10 mouse cellular contexts compared by ENCODE assay signal in the genomic region with DNA sequence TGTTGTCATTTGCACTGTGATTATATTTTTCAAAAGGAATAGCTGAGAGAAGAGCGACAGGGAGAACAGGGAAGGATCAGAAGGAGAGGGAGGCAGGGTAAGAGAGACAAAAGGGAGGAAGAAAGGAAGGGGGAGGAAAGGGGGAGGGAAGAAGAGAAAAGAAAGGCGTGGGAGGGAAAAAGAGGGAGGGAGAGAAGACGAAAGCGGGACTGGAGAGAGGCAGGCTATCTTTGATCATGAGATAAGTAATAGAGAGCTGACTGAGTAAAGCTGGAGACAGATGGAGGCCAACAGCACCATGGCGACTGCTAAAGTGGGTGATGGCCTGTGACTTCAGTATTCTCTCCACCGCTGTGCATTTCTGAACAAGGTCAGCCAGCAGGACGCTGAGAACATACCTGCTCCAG.
A peak's percentile ranks its signal among the peaks of the same experiment; 100 is the strongest.
DNase-seq lines count a peak whose midpoint lies in the region; ATAC-seq and TF ChIP-seq lines count a peak whose summit lies in the region.
"Had no signal": no experiment of that assay in that cellular context is flagged by ENCODE, and none has a peak within 500 bp of the region (broad histone marks: within the 10 kb centered on the region; RNA-seq: fewer than 3 reads in every experiment).

No protein-coding gene starts in this region.

- no peak for TF ChIP-seq POLR2A in cerebellum, adult 2 months (IDR thresholded peaks at IDR 0.05; ENCODE audit: borderline replicate concordance, insufficient read depth, low read length)

- 0 out of 2 replicates have a peak, but pooled peaks cover 7% of the 10 kb centered on the region for H3K36me3 ChIP-seq in heart, embryonic 10.5 days
- H3K36me3 ChIP-seq in liver, postnatal 0 days (replicated peaks; ENCODE audit: insufficient read depth, low read length) = peaks cover 2% of the 10 kb centered on the region; the same call in 1 of the 2 replicates
- H3K36me3 ChIP-seq in liver, embryonic 11.5 days (ENCODE audit: control insufficient read depth, insufficient read depth, low read length) = peaks cover 3% of the 10 kb centered on the region; the same call in 1 of the 2 replicates
- peaks cover 53% of the 10 kb centered on the region for H3K36me3 ChIP-seq in hindbrain, embryonic 10.5 days
- H3K36me3 ChIP-seq in midbrain, postnatal 0 days (ENCODE audit: insufficient read depth, low read length) = 0 out of 2 replicates have a peak, but pooled peaks cover 2% of the 10 kb centered on the region

- DNase-seq in heart, embryonic 10.5 days (ENCODE audit: low spot score) = no peak
- no peak for DNase-seq in heart, postnatal 4 days
- no peak for DNase-seq in liver, postnatal 0 days
- DNase-seq in liver, embryonic 11.5 days (ENCODE audit: low spot score) = no peak
- no peak for DNase-seq in hindbrain, embryonic 10.5 days (ENCODE audit: low spot score)
- no peak for DNase-seq in midbrain, postnatal 0 days (ENCODE audit: low spot score)
- DNase-seq in B cell, adult 2 months = no peak
- DNase-seq in cerebellum, adult 2 months = no peak
- DNase-seq: cerebellum, adult 18-20 months; lung, postnatal 4 days had no signal

- TF ChIP-seq CTCF in liver, postnatal 0 days (IDR thresholded peaks at IDR 0.05; ENCODE audit: low read depth) = no peak
- no peak for TF ChIP-seq CTCF in midbrain, postnatal 0 days (IDR thresholded peaks at IDR 0.05)
- no peak for TF ChIP-seq CTCF in cerebellum, adult 2 months (IDR thresholded peaks at IDR 0.05; ENCODE audit: borderline replicate concordance, insufficient read depth, low read depth, low read length)

- H3K9me3 ChIP-seq in heart, embryonic 10.5 days = no peaks in the 10 kb centered on the region
- no peaks in the 10 kb centered on the region for H3K9me3 ChIP-seq in liver, postnatal 0 days (ENCODE audit: low read length)
- H3K9me3 ChIP-seq in liver, embryonic 11.5 days (ENCODE audit: control insufficient read depth, low read length) = no peaks in the 10 kb centered on the region
- H3K9me3 ChIP-seq in hindbrain, embryonic 10.5 days = no peaks in the 10 kb centered on the region
- H3K9me3 ChIP-seq in midbrain, postnatal 0 days (ENCODE audit: low read length) = no peaks in the 10 kb centered on the region

- no peak overlapping the region for H3K4me3 ChIP-seq in heart, embryonic 10.5 days
- no peak overlapping the region for H3K4me3 ChIP-seq in liver, postnatal 0 days (ENCODE audit: low read depth, low read length)
- no peak overlapping the region for H3K4me3 ChIP-seq in liver, embryonic 11.5 days (ENCODE audit: low read depth, low read length)
- no peak overlapping the region for H3K4me3 ChIP-seq in hindbrain, embryonic 10.5 days
- H3K4me3 ChIP-seq in midbrain, postnatal 0 days (ENCODE audit: low read depth, low read length) = no peak overlapping the region
- H3K4me3 ChIP-seq in cerebellum, adult 2 months (replicated peaks; ENCODE audit: insufficient read depth, low read depth, low read length) = no peak overlapping the region

- no peak overlapping the region for H3K9ac ChIP-seq in liver, postnatal 0 days (replicated peaks)
- H3K9ac ChIP-seq in liver, embryonic 11.5 days (ENCODE audit: low read depth, low read length) = no peak overlapping the region
- peak overlapping the region; percentile 46; the same call in 1 of the 2 replicates for H3K9ac ChIP-seq in midbrain, postnatal 0 days (replicated peaks; ENCODE audit: low read length, poor library complexity, severe bottlenecking)

- H3K4me2 ChIP-seq in liver, postnatal 0 days (ENCODE audit: low read depth, low read length) = no peak overlapping the region
- H3K4me2 ChIP-seq in liver, embryonic 11.5 days = no peak overlapping the region
- H3K4me2 ChIP-seq in midbrain, postnatal 0 days (ENCODE audit: low read depth, low read length, poor library complexity, severe bottlenecking) = 0 out of 2 replicates have a peak overlapping the region, but pooled peaks have one; percentile 9

- no peaks in the 10 kb centered on the region for H3K27me3 ChIP-seq in heart, embryonic 10.5 days (ENCODE audit: insufficient read depth, poor library complexity, severe bottlenecking)
- H3K27me3 ChIP-seq in liver, postnatal 0 days (ENCODE audit: insufficient read depth, low read length) = no peaks in the 10 kb centered on the region
- no peaks in the 10 kb centered on the region for H3K27me3 ChIP-seq in liver, embryonic 11.5 days (replicated peaks; ENCODE audit: control insufficient read depth, insufficient read depth, low read length)
- H3K27me3 ChIP-seq in hindbrain, embryonic 10.5 days (ENCODE audit: insufficient read depth, poor library complexity, severe bottlenecking) = no peaks in the 10 kb centered on the region
- no peaks in the 10 kb centered on the region for H3K27me3 ChIP-seq in midbrain, postnatal 0 days (ENCODE audit: insufficient read depth, low read length)
- no peaks in the 10 kb centered on the region for H3K27me3 ChIP-seq in cerebellum, adult 2 months (ENCODE audit: control insufficient read depth, insufficient read depth, low read length)

- peaks cover 7% of the 10 kb centered on the region for H3K4me1 ChIP-seq in heart, embryonic 10.5 days
- H3K4me1 ChIP-seq in liver, postnatal 0 days (ENCODE audit: insufficient read depth) = no peaks in the 10 kb centered on the region
- no peaks in the 10 kb centered on the region for H3K4me1 ChIP-seq in liver, embryonic 11.5 days (replicated peaks; ENCODE audit: control insufficient read depth, insufficient read depth, low read length)
- H3K4me1 ChIP-seq in hindbrain, embryonic 10.5 days (replicated peaks) = peaks cover 16% of the 10 kb centered on the region
- H3K4me1 ChIP-seq in midbrain, postnatal 0 days (ENCODE audit: insufficient read depth, low read length) = peaks cover 7% of the 10 kb centered on the region; the same call in 1 of the 2 replicates
- no peaks in the 10 kb centered on the region for H3K4me1 ChIP-seq in cerebellum, adult 2 months (ENCODE audit: control insufficient read depth, insufficient read depth, low read length)

- 46% methylated on average over 7 of the region's 7 CpGs for WGBS in heart, embryonic 10.5 days
- 70% methylated on average over 7 of the region's 7 CpGs for WGBS in liver, postnatal 0 days (ENCODE audit: insufficient replicate concordance)
- WGBS in liver, embryonic 11.5 days = 67% methylated on average over 7 of the region's 7 CpGs
- WGBS in hindbrain, embryonic 10.5 days = 46% methylated on average over 7 of the region's 7 CpGs
- 12% methylated on average over 7 of the region's 7 CpGs for WGBS in midbrain, postnatal 0 days
- WGBS in cerebellum, adult 2 months = 38% methylated on average over 7 of the region's 7 CpGs

- H3K27ac ChIP-seq in heart, embryonic 10.5 days = 0 out of 2 replicates have a peak overlapping the region, but pooled peaks have one; percentile 30
- H3K27ac ChIP-seq in liver, postnatal 0 days (ENCODE audit: low read depth) = 0 out of 2 replicates have a peak overlapping the region, but pooled peaks have one; percentile 7
- no peak overlapping the region for H3K27ac ChIP-seq in liver, embryonic 11.5 days (ENCODE audit: low read depth, low read length)
- peak overlapping the region; percentile 30 for H3K27ac ChIP-seq in hindbrain, embryonic 10.5 days
- peak overlapping the region; percentile 79 for H3K27ac ChIP-seq in midbrain, postnatal 0 days (ENCODE audit: low read depth, low read length)
- H3K27ac ChIP-seq in cerebellum, adult 2 months (ENCODE audit: insufficient read depth, low read length) = no peak overlapping the region

- no peak for TF ChIP-seq EP300 in liver, postnatal 0 days (IDR thresholded peaks at IDR 0.05; ENCODE audit: low read depth)

- no peak for ATAC-seq in liver, postnatal 0 days
- ATAC-seq in liver, embryonic 11.5 days (replicated peaks; ENCODE audit: low FRiP score) = no peak
- peak; percentile 42; the same call in 1 of the 2 replicates for ATAC-seq in midbrain, postnatal 0 days (ENCODE audit: low FRiP score)

Comparison
In these comparisons a context has a peak if more than half of its experiments do, and no peak if none do; other contexts are left out.
1. H3K27ac ChIP-seq: peak in heart, embryonic 10.5 days (single experiment), liver, postnatal 0 days (single experiment), hindbrain, embryonic 10.5 days (single experiment) and midbrain, postnatal 0 days (single experiment); none in liver, embryonic 11.5 days (single experiment) and cerebellum, adult 2 months (single experiment).